Mouse (Mus musculus) left cerebral cortex, adult 18-20 months (tissue): ENCODE measurements around the gene Zfp882. TPM values are rescaled to one million over a fixed set of nuclear protein-coding genes. Genes with fewer than 3 reads are reported as not detected.
"Not testable (repeated sequence)": the region's sequence is repeated elsewhere in the genome, so short reads cannot be mapped to it uniquely, and the experiment has no call there.

Experiments used
- DNase-seq, 2 experiments: peaks; one replicate each; pipeline ENCODE4 v3.0.0; 2021 to 2022; ENCODE audit warnings: low spot score in 2 of 2, mixed read lengths in 1 of 2
- total RNA-seq, 2 experiments: library from RNA; stranded (reverse); gene quantifications; 2 replicates each; pipeline ENCODE4 v1.2.3; 2021

Gene Zfp882
- total RNA-seq, 2 experiments from 2014 or later, result 12.9 to 13.7 TPM

DNA sequence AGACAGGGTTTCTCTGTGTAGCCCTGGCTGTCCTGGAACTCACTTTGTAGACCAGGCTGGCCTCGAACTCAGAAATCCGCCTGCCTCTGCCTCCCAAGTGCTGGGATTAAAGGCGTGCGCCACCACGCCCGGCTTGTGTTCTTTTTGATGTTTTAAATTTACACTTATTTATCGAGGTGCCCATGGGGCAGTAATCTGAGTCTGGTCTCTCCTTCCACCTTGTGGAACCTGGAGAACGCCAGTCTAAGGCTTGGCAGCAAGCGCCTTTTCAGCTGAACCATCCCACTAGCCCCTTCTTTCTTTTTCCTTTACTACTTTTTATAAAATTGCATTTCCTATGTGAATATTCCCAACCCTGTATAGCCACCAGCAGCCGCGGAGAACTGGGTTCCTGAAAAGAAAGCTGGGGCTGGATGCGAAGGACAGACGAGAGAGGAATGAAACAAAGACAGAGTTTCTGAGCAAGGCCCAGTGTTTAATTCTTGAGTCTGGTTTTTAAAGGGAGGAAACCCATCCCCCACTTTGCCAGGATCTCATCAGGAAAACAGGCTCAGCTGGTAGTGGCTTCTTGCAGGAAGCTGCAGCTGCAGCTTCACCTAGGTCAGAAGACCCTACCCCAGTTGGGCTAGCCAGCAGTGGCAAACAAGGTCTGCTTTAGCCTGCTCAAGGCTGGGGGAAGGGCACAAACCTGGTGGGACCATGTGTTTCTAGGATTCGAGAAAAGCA is 43.2 kb downstream of the Zfp882 start:
- no peak for DNase-seq

DNA sequence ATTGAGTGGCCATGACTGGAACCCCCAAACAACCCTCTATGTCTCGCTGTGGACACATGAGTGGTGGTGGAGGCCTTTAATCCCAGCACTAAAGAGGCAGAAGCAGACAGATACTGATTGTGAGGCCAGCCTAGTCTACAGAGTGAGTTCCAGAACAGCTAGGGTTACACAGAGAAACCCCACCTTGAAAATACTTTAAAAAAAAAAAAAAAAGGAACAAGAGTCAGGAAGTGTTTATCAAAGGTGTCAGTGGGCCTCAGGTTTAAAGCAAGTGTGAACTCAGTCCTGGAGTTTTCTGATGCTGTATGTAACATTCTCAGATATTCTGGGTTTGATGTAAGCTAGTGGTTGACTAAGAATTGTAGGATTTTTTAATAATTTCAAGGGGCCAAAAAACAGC is 44.1 kb downstream of the Zfp882 start:
- DNase-seq, result no peak

- not testable (repeated sequence) for DNase-seq
Measured at GRCm38 (mm10) chr8:71952961-71953700, 44.7 kb downstream of the Zfp882 start.

GRCm38 (mm10) chr8:71954666-71955065 is 46.3 kb downstream of the Zfp882 start:
- no peak for DNase-seq

GRCm38 (mm10) chr8:71960483-71960882 is 52.1 kb downstream of the Zfp882 start:
- no peak for DNase-seq

DNA sequence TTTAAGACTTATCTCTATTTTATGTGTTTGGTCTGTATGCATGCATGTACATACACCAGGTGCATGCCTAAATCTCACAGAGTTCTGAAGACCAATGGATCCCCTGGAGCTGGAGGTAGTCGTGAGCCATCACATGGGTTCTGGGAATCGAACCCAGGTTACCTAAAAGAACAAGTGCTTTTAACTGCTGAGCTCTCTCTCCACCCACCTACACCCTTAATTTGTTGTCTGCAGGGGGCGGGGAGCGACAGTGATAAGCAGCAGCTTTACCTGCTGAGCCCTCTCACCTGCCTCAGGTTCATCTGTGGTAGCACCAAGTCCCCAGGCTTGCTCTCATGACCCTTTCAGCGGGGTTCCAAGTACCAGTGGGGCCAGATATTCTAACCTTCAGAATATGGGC is 53.4 kb downstream of the Zfp882 start:
- DNase-seq, result no peak

DNA sequence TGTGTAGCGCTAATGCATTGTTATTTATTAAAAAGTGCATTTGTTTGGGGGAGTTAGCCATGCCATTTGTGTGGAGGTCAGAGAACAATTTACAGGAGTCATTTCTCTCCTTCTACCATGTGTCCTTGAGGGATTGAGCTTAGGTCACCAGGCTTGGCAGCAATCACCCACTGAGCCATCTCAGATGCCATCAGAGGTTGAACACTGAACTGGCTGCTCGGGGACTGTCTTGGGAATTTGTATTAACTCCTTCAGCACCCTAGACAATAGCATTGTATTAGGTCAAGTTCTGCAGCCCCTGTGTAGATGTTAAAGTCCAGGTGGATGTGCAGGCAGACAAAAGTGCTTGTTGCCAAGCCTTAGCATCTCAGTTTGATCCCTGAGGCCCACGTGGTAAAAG is 55.6 kb downstream of the Zfp882 start:
- DNase-seq, result no peak

DNA sequence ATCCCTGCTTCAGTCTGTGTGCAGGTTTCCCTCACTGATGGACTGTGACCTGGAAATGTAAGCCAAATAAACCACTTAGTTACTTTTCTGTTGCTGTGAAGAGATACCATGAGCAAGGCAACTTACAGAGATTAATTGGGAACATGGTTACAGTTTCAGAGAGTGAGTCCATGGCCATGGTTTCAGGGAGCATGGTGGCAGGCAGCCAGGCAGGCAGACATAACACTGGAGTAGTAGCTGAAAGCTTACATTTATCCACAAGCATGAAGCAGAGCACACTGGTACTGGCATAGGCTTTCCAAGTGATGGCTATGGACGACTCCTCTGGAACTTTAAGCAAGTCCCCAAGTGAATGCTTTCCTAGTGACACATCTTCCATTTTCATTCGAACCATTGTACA is 56.8 kb downstream of the Zfp882 start:
- DNase-seq, result no peak

Other genes starting within 250 kb of the Zfp882 start
- 100 to 1,000 TPM; 267 to 296 TPM for gene Unc13a, start 236.9 kb upstream of the Zfp882 start, total RNA-seq
- 1 to 10 TPM; 4.8 to 5.0 TPM for gene Jak3, start 232.3 kb upstream of the Zfp882 start, total RNA-seq
- under 1 TPM in 1 of 2 experiments, not detected in 1; 0.63 TPM for gene Insl3, start 219.4 kb upstream of the Zfp882 start, total RNA-seq
- 1 to 10 TPM in 1 of 2 experiments, under 1 TPM in 1; 0.82 to 1.1 TPM for gene B3gnt3, start 206.8 kb upstream of the Zfp882 start, total RNA-seq
- 100 to 1,000 TPM; 155 to 167 TPM for gene Fcho1, start 182.9 kb upstream of the Zfp882 start, total RNA-seq
- 10 to 100 TPM in 1 of 2 experiments, 1 to 10 TPM in 1; 9.8 to 10.9 TPM for gene Zfp709, start 26.6 kb upstream of the Zfp882 start, total RNA-seq
- 10 to 100 TPM; 26.9 to 29.0 TPM for gene Zfp617, start within 50 bp of the Zfp882 start, total RNA-seq
- gene Zfp961, start 42.4 kb downstream of the Zfp882 start, total RNA-seq, result 10 to 100 TPM; 15.3 to 15.4 TPM
- not detected for gene Cyp4f18, start 101.0 kb downstream of the Zfp882 start, total RNA-seq
- not detected for gene Olfr372, start 132.6 kb downstream of the Zfp882 start, total RNA-seq
- not detected for gene Olfr373, start 174.6 kb downstream of the Zfp882 start, total RNA-seq
- not detected for gene Olfr374, start 198.4 kb downstream of the Zfp882 start, total RNA-seq
- gene Tpm4, start 226.4 kb downstream of the Zfp882 start, total RNA-seq, result 10 to 100 TPM; 22.7 to 31.6 TPM